Mouse (Mus musculus): ENCODE measurements around the gene Tmtc2.

Gene Tmtc2

GRCm38 (mm10) chr10:105165291-105165690, 409.0 kb downstream of the Tmtc2 start:
- no peak for DNase-seq (ENCODE audit: low spot score)

- no peak for DNase-seq (ENCODE audit: low spot score)
Measured at GRCm38 (mm10) chr10:105153789-105154188, 420.5 kb downstream of the Tmtc2 start.

GRCm38 (mm10) chr10:105144382-105144781, 429.9 kb downstream of the Tmtc2 start:
- DNase-seq (ENCODE audit: low spot score): no peak

- DNase-seq (ENCODE audit: low spot score): no peak
Measured at GRCm38 (mm10) chr10:105142201-105142600, 432.1 kb downstream of the Tmtc2 start.
